Mouse (Mus musculus): ENCODE measurements around the gene Atp6v0e. TPM values are rescaled to one million over a fixed set of nuclear protein-coding genes. Genes with fewer than 3 reads are reported as not detected.

Atp6v0e gene
- 10.9 and 25.6 TPM in 2 replicates for polyA plus RNA-seq (2012; ENCODE audit: low replicate concordance)

DNA sequence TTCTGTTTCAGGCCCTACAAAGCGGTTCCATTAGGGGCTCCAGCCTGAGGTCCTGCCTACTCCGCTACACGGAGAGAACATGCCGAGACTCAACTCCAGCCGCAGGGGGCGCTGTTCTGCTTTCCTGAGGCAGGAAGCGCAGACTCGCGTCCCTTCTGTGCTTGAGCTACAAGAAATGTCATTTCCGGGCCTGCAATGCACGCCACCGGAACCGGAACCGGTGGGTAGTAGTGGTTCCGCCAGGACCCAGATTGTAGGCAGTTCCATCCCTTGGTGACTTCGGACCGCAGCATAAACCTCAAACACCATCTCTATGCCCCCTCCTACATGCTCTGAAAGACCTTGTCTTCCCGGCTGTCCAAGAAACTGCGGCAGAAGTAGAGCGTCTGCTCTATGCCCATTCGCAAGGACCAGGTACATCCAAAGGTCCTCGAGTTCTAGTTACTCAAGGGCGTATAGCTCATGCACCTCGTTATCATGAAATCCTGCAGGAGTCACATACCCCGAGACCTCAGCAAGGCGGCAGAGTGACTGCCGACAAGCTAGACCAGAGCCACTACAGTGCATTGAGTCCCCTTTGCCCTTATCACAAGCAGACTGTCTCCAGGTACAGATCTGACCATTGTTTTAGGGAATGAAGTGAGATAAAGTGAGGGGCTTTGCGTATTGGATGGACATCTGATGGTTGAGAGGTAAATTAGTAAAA, at the start of gene Atp6v0e:
Gene Atp6v0e (plus strand): TSS at position 254 of the 706 bp plus-strand sequence.

DNA sequence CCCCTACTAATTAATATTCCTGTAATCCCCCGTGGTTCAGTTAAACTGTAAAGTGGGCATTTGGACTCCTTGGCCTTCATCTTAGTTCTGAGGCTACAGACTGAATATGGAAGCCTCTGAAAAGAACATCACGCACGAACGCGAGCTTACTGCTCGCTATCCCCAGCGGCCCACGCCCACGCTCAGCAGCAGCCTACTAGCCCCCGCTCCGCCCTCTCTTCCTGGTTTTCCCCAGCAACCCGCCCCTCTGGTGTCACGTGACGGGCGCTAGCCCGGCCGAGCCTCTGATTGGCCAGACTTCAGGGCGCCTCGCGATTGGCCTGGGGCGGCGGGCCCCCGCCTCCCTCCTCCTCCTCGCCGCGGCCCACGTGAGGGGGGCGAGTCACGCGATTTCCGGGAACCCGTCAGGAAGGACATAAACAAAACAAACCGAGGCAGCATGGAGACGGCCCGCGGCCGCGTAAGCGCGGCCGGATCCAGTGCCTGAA, 52.3 kb downstream of the Atp6v0e start, which contains the start of gene Crebrf:
Gene Crebrf (plus strand): TSS at position 380 of the 488 bp plus-strand sequence.

Other genes starting within 250 kb of the Atp6v0e start
- gene Neurl1b, start 248.4 kb upstream of the Atp6v0e start, polyA plus RNA-seq (2012; ENCODE audit: low replicate concordance), result 0.95 and 1.6 TPM in 2 replicates
- 4.4 and 11.1 TPM in 2 replicates for gene Ergic1, start 101.7 kb upstream of the Atp6v0e start, polyA plus RNA-seq (2012; ENCODE audit: low replicate concordance)
- 22.5 and 24.3 TPM in 2 replicates for gene Dusp1, start 101.1 kb upstream of the Atp6v0e start, polyA plus RNA-seq (2012; ENCODE audit: low replicate concordance)
- gene Crebrf, start 52.4 kb downstream of the Atp6v0e start, polyA plus RNA-seq (2012; ENCODE audit: low replicate concordance), result 0.70 and 3.6 TPM in 2 replicates
- 22.8 and 25.2 TPM in 2 replicates for gene Bnip1, start 117.8 kb downstream of the Atp6v0e start, polyA plus RNA-seq (2012; ENCODE audit: low replicate concordance)
- 3.5 and 5.3 TPM in 2 replicates for gene Nkx2-5, start 181.8 kb downstream of the Atp6v0e start, polyA plus RNA-seq (2012; ENCODE audit: low replicate concordance)

All from leukemia stem cell, adult 10-12 weeks (primary cell).